Comparison of ENCODE assay signal across 9 mouse cellular contexts in genomic region chr16:92385062-92385461, GRCm38 (mm10). TPM values are rescaled to one million over a fixed set of nuclear protein-coding genes. Genes with fewer than 3 reads are reported as not detected.
DNase-seq lines count a peak whose midpoint lies in the region; ATAC-seq and TF ChIP-seq lines count a peak whose summit lies in the region.
"Had no signal": no experiment of that assay in that cellular context is flagged by ENCODE, and none has a peak within 500 bp of the region (broad histone marks: within the 10 kb centered on the region; RNA-seq: fewer than 3 reads in every experiment).

No protein-coding gene starts in this region.

- H3K4me2 ChIP-seq in liver, embryonic 14.5 days (ENCODE audit: low read depth): no peak overlapping the region
- H3K4me2 ChIP-seq in forebrain, embryonic 13.5 days: no peak overlapping the region
- H3K4me2 ChIP-seq: liver, embryonic 15.5 days had no signal

- no peak overlapping the region for H3K27ac ChIP-seq in liver, embryonic 14.5 days
- no peak overlapping the region for H3K27ac ChIP-seq in forebrain, embryonic 13.5 days
- H3K27ac ChIP-seq: liver, embryonic 15.5 days had no signal

- intact Hi-C loops in gastrocnemius, postnatal 14 days (cut with DNase I; ENCODE audit: low total_unique reads): loop anchor here (2.0 kb wide), 1 partner anchor 74 kb away; no protein-coding TSS in a partner anchor

- H3K36me3 ChIP-seq in liver, embryonic 14.5 days (replicated peaks; ENCODE audit: control insufficient read depth, insufficient read depth, low read depth): no peaks in the 10 kb centered on the region
- no peaks in the 10 kb centered on the region for H3K36me3 ChIP-seq in forebrain, embryonic 13.5 days (ENCODE audit: poor library complexity, severe bottlenecking)
- H3K36me3 ChIP-seq: liver, embryonic 15.5 days had no signal

- TF ChIP-seq EP300 in liver, embryonic 14.5 days (IDR thresholded peaks at IDR 0.05; ENCODE audit: low read depth): no peak

- H3K9me3 ChIP-seq in liver, embryonic 14.5 days (ENCODE audit: control insufficient read depth, low read length): no peaks in the 10 kb centered on the region
- no peaks in the 10 kb centered on the region for H3K9me3 ChIP-seq in forebrain, embryonic 13.5 days (replicated peaks)
- H3K9me3 ChIP-seq: liver, embryonic 15.5 days had no signal

- H3K9ac ChIP-seq in liver, embryonic 14.5 days (replicated peaks): no peak overlapping the region
- no peak overlapping the region for H3K9ac ChIP-seq in forebrain, embryonic 13.5 days
- H3K9ac ChIP-seq: liver, embryonic 15.5 days had no signal

- no peaks in the 10 kb centered on the region for H3K27me3 ChIP-seq in liver, embryonic 14.5 days (ENCODE audit: control insufficient read depth, insufficient read depth, low read length)
- no peaks in the 10 kb centered on the region for H3K27me3 ChIP-seq in forebrain, embryonic 13.5 days
- H3K27me3 ChIP-seq: liver, embryonic 15.5 days had no signal

- H3K4me3 ChIP-seq in liver, embryonic 14.5 days (ENCODE audit: insufficient read depth in 1 of 2, low read depth in 2 of 2, low read length in 2 of 2): no peak overlapping the region
- no peak overlapping the region for H3K4me3 ChIP-seq in forebrain, embryonic 13.5 days
- H3K4me3 ChIP-seq: liver, embryonic 15.5 days had no signal

- peak; percentile 90 for TF ChIP-seq CTCF in liver, embryonic 14.5 days (IDR thresholded peaks at IDR 0.05; ENCODE audit: low read depth)

- DNase-seq in layer of hippocampus, adult 11-12 months (ENCODE audit: low spot score): peak; percentile 51
- DNase-seq in layer of hippocampus, adult 9-11 months: no peak
- DNase-seq in MN1 (ENCODE audit: low spot score): peak; percentile 43
- DNase-seq in c-Kit-positive CD71-positive TER-119-negative erythroid progenitor cells, embryonic 14.5 days (ENCODE audit: low read depth): peak; percentile 27
- DNase-seq in gastrocnemius, postnatal 14 days: peak; percentile 79
- DNase-seq in liver, embryonic 14.5 days (ENCODE audit: low read depth in 3 of 3, low spot score in 3 of 3): peak; percentile 10 to 36 (median 29)
- peak; percentile 66 for DNase-seq in skeletal muscle tissue, adult 2 months (ENCODE audit: low read depth, low spot score)

- WGBS in liver, embryonic 14.5 days (ENCODE audit: insufficient replicate concordance): 0% methylated on average over 2 of the region's 2 CpGs
- WGBS in forebrain, embryonic 13.5 days: 11% methylated on average over 2 of the region's 2 CpGs

- no peak for ATAC-seq in liver, embryonic 14.5 days (ENCODE audit: insufficient read depth)
- no peak for ATAC-seq in forebrain, embryonic 13.5 days

- H3K4me1 ChIP-seq in liver, embryonic 14.5 days (replicated peaks; ENCODE audit: control insufficient read depth in 2 of 2, insufficient read depth in 2 of 2, low read length in 1 of 2): no peaks in the 10 kb centered on the region
- peaks cover 10% of the 10 kb centered on the region; the same call in 1 of the 2 replicates for H3K4me1 ChIP-seq in forebrain, embryonic 13.5 days
- H3K4me1 ChIP-seq: liver, embryonic 15.5 days had no signal

RNA-seq across cellular contexts. Expression of gene Kcne1, which starts 25.8 kb away (rescaled TPM):
- total RNA-seq in gastrocnemius, postnatal 14 days (2021): not detected
- not detected in 2 replicates for polyA plus RNA-seq in liver, embryonic 14.5 days (2012; rRNA removed)
- polyA plus RNA-seq in liver, embryonic 14.5 days (2014; fragmentation: Nextera tagmentation; extraction: Ambion mirVana): not detected in 2 replicates
- polyA plus RNA-seq in forebrain, embryonic 13.5 days (2015; fragmentation: Nextera tagmentation; extraction: Ambion mirVana): not detected in 2 replicates
- polyA plus RNA-seq: liver, embryonic 15.5 days had no signal
